Mouse (Mus musculus) gastrocnemius, postnatal 36 days (tissue): ENCODE measurements around the gene Atp2a2. TPM values are rescaled to one million over a fixed set of nuclear protein-coding genes. Genes with fewer than 3 reads are reported as not detected.
"Not testable (repeated sequence)": the region's sequence is repeated elsewhere in the genome, so short reads cannot be mapped to it uniquely, and the experiment has no call there.

ENCODE experiments used
- DNase-seq, 2 experiments: peaks; one replicate each; pipeline ENCODE4 v3.0.0; 2022
- intact Hi-C: fragments of 180-260 bp; cut with DNase I; formaldehyde crosslinking; loops from one replicate; pipeline ENCODE4 v1.15.1; 2025
- total RNA-seq, 2 experiments: library from RNA; stranded (reverse); gene quantifications; 2 replicates each; pipeline ENCODE4 v1.2.3; 2021

Atp2a2 gene
- total RNA-seq, 2 experiments from 2014 or later = 175 to 549 TPM

DNA sequence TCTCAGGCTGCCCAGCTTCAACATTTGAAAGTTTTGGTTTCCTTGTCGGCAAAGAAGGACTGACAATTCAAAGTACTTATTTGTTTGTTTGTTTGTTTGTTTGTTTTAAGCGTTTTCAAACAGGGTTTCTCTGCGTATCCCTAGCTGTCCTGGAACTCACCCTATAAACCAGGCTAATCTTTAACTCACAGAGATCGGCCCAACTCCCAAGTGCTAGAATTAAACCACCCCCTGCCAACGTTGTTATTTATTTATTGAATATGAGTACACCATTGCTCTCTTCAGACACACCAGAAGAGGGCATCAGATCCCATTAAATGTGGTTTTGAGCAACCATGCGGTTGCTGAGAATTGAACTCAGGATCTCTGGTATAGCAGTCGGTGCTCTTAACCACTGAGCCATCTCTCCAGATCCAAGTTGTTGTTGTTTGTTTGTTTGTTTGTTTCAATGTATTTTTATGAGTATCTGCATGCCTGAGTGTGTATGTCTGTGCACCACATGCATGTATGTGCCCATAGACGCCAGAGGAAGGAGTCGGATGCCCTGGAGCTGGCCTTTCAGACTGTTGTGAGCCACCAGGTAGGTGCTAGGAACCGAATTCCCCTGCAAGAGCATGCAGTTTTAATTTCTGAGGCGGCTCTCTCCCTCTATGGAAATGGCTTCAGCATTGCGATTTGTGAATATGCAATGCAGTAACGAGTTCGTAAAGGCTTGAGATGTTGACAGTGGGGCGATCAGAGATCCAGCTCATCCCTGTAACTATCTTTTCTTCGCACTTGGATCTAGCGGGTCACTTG is 80.6 kb downstream of the Atp2a2 start, which contains the start of gene Anapc7:
TSS of gene Anapc7 (plus strand) at position 423 of the 798 bp plus-strand sequence.
- intact Hi-C loops = no loop called here
- DNase-seq = no peak

DNA sequence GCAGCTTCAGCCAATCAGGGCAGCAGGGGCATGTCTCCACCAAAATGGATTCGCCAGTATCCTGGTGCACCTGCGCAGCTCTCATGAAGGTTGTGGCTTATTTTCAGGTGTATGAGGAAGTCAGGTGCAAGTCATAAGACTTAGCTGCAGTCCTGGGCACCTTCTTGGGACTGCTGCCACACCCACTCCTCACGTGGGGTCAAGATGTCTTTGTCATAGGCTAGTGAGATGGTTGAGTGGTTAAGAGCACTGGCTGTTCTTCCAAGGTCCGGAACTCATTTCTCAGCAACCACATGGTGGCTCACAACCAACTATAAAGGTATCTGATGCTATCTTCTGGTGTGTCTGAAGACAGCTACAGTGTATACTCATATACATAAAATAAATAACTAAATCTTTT is 81.3 kb downstream of the Atp2a2 start:
- intact Hi-C loops, DNase-seq: not testable (repeated sequence)

DNA sequence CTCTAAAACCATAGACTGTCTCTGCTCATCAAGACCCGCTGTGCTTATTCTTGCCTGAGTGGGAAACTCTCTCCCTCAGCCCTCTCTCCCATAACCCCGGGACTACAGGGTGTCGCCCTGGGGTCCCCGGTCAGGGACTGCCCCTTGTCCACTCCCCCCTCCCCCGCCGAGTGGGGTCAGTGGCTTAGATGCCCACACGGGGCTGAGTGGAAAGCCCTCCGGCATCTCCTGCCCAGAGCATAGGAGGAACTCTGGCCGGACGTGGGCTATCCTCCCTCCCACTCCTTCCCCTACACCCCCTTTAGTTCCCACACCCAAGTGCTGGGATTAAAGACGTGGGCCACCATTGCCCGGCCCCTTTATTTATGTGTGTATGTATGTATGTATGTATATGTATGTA is 86.6 kb downstream of the Atp2a2 start:
- no peak for DNase-seq
- intact Hi-C loops = no loop called here

DNA sequence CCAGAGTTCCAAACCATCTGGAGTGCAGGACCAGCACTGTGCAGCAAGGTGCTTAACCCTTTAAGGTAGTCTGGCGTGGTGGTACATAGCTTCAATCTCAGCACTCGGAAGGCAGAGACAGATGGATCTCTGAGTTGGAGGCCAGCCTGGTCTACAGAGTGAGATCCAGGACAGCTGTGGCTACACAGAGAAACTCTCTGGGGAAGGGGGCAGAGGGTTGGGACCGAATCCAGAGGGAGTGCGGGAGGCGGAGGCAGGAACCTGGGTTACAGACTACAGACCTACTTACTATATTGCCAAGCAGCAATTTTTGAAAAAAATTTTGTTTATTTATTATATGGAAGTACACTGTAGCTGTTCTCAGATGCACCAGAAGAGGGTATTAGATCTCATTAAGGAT is 87.7 kb downstream of the Atp2a2 start:
- DNase-seq = no peak
- intact Hi-C loops = loop anchor here (5.0 kb wide), 1 partner anchor 318 kb away; no protein-coding TSS in a partner anchor

DNA sequence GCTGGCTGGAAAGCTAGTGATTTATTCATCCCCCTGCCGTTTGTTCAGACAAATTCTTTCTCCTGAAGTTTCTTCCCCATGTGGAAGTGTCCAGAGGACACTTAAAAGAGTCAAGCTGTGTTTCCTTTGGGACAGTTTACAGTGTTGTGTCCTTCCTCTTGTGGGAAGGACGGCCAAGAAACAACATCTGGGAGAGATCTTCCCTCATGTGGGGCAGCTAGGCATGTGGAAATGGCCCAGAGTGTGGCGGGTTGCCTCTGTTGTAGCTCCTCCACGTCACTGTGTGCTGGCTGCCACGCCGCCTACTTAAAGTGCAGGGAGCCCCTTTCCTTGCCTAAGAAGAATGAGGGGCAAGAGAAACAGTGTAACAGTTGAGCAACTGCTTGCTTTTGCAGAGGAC is 89.2 kb downstream of the Atp2a2 start:
- no peak for DNase-seq
- intact Hi-C loops = loop anchor here (5.0 kb wide), 1 partner anchor 319 kb away; no protein-coding TSS in a partner anchor

DNA sequence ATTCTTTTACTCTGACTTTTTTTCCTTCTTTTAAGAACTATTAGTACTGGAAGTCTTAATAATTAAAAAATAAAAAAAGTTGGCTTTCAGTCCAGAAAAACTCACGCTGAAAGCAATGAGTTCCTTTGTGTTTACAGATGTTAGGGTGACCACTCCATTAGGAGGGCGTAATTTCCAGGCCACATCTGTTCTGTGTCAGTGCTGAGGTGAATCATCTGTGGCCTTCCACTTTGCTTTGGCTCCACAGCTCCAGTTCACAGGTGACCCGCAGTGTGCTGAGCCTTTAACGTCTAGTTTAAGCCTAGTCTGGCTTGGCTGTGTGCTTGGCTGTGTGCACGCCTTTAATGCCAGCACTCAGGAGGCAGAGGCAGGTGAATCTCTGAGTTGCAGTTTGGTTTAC is 90.1 kb downstream of the Atp2a2 start:
- intact Hi-C loops = loop anchor here (5.0 kb wide), 1 partner anchor 320 kb away; no protein-coding TSS in a partner anchor
- no peak for DNase-seq

DNA sequence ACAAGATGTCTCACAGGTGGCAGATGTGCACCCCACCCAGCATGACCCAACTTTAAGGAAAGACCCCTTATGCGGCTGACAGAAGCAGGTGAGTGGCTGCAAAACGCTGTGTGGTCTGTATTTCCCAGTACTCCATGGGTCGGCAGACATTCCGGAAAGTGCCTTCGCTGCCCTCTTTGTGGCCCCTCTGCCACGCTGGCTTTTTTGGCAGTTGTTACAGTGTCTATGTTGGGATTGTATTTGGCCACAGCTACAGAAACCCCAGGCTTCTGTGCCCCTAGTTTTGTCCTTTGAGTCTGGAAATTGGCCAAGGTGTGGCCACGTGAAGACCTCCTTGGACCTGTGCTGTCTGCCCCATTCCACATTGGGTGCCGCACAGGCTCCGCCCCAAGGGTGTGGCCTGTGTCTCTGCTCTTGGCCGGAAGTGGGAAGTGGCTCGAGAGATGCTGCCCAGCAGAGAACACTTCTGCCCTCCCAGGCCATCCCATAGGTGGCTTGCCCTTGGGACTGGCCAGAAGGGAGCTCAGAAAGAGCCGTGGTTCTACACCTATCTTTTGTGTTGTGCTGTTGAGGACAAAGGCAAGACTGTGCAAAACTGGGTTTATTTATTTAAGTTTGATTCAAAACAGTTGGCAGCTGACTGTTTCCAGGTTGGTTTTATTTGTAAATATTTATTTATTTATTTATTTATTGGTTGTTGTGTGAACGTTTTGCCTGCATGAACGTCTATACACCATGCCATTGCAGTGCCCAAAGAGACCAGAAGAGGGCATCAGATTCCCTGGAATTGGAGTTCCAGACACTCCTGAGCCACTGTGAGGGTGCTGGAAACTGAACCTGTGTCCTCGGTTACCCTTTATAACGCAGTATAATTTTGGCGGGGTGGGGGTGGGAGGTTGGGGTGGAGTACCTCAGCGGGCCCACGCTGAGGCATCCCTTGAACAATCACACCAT is 92.1 kb downstream of the Atp2a2 start:
- intact Hi-C loops = loop anchor here (5.0 kb wide), 1 partner anchor 322 kb away; no protein-coding TSS in a partner anchor
- no peak for DNase-seq

DNA sequence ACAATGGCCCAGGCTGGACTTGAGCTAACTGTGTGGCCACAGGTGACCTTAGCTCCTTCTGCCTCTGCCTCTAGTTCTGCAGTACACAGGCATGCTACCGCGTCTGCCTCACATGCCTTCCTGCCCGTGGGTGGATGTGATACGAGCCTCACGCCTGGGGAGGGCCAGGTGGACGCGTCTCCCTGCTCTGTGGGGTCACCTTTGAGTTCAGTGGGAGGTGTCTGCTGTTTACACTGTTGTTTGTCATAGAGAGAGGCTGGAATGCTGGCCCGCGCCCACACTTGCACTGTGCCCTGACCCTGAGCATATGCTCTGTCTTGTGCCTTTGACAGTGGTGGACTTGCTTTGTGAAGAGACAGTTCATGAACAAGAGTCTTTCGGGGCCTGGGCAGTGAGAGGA is 96.5 kb downstream of the Atp2a2 start:
- intact Hi-C loops = no loop called here
- no peak for DNase-seq

Other genes starting within 250 kb of the Atp2a2 start
- 1 to 10 TPM; 1.6 to 2.2 TPM for gene Tctn1, start 237.8 kb downstream of the Atp2a2 start, total RNA-seq
- gene Pptc7, start 217.9 kb downstream of the Atp2a2 start, total RNA-seq = 100 to 1,000 TPM in 1 of 2 experiments, 10 to 100 TPM in 1; 93.8 to 103 TPM
- gene Rad9b, start 148.0 kb downstream of the Atp2a2 start, total RNA-seq = under 1 TPM; 0.42 to 0.54 TPM
- 10 to 100 TPM; 36.2 to 41.3 TPM for gene Vps29, start 147.9 kb downstream of the Atp2a2 start, total RNA-seq
- gene Gpn3, start 130.3 kb downstream of the Atp2a2 start, total RNA-seq = 10 to 100 TPM; 22.4 to 23.8 TPM
- gene Fam216a, start 129.9 kb downstream of the Atp2a2 start, total RNA-seq = 1 to 10 TPM; 4.2 to 6.5 TPM
- 10 to 100 TPM; 47.2 to 51.2 TPM for gene Arpc3, start 110.3 kb downstream of the Atp2a2 start, total RNA-seq
- gene Anapc7, start 80.5 kb downstream of the Atp2a2 start, total RNA-seq = 10 to 100 TPM; 11.3 to 13.2 TPM
- 1 to 10 TPM; 2.5 to 5.3 TPM for gene Ift81, start 112.3 kb upstream of the Atp2a2 start, total RNA-seq
- 1 to 10 TPM; 1.3 to 1.9 TPM for gene P2rx7, start 141.7 kb upstream of the Atp2a2 start, total RNA-seq
- 1 to 10 TPM; 2.8 to 4.4 TPM for gene P2rx4, start 205.3 kb upstream of the Atp2a2 start, total RNA-seq